Mouse (Mus musculus): ENCODE data around the gene Cpeb3. TPM values are rescaled to one million over a fixed set of nuclear protein-coding genes. Genes with fewer than 3 reads are reported as not detected.
"Not testable (repeated sequence)": the region's sequence is repeated elsewhere in the genome, so short reads cannot be mapped to it uniquely, and the experiment has no call there.

The Cpeb3 gene
- total and polyA plus RNA-seq, 2 experiments from 2014 or later: 10.3 to 23.7 TPM

DNA sequence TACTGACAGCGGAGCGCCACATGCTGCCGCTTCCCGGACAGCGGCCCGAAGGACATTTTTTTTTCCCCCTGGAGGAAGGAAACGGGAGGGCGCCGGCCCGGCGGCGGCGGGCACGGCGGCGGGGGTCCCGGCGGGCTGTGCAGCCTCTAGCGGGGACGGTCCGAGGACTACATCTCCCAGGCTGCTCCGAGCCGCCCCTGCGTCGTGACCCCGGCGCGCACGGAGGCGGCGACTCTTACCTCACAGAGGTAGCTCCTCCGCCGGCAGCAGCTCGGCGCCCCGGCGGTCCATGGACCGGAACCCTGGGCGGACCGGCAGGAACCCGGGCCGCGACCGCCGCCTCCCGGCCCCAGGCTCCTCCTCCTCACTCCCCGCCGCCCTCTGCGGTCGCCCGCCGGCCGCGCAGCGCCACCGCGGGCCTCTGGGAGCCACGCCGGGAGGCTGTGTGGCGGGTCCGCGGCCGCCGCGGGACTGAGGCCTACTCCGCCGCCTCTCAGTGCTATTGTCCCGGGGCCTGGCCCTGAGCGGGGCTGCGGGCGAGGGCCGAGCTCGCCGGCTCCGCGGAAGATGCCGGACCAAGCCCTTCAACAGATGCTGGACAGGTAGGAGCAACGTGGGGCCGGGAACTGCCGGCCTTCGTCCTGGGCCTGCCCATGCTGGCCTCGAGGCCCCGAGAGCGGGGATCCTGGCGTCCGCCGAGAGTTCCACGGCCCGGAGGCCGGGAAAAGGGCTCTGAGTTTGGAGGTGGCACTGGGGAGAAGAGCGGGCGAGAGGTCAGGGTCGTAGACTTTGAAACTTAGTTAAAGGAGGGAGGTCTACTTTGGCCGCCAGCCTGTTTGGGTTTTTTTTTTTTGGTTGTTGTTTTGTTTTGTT is 862 bp downstream of the Cpeb3 start, which contains the start of gene March5:
March5 (plus strand) TSS at position 241 of the 873 bp plus-strand sequence.
- Histone ChIP-seq H3K27ac (peak within 1 kb of the TSS; percentile 86), H3K4me1 (ENCODE audit: insufficient read depth, low read length) (peaks cover 11% of the 10 kb centered on the region; the same call in 1 of the 2 replicates), H3K9me3 (ENCODE audit: low read length) (no peaks in the 10 kb centered on the region), H3K36me3 (ENCODE audit: insufficient read depth, low read length) (peaks cover 11% of the 10 kb centered on the region; the same call in 1 of the 2 replicates), H3K9ac (replicated peaks; ENCODE audit: low read length) (peak within 1 kb of the TSS; percentile 95), H3K27me3 (ENCODE audit: insufficient read depth, low read length) (no peaks in the 10 kb centered on the region), H3K4me3 (ENCODE audit: low read length) (peak within 1 kb of the TSS; percentile 82), H3K4me2 (ENCODE audit: low read depth, low read length) (peak within 1 kb of the TSS; percentile 87)
- ATAC-seq: peak; percentile 99
- TF ChIP-seq CTCF (IDR thresholded peaks at IDR 0.05; ENCODE audit: low read depth): peak; percentile 38
- WGBS: under 1% methylated on average over 63 of the region's 94 CpGs
- peak; percentile 94 for DNase-seq (ENCODE audit: low spot score)

DNA sequence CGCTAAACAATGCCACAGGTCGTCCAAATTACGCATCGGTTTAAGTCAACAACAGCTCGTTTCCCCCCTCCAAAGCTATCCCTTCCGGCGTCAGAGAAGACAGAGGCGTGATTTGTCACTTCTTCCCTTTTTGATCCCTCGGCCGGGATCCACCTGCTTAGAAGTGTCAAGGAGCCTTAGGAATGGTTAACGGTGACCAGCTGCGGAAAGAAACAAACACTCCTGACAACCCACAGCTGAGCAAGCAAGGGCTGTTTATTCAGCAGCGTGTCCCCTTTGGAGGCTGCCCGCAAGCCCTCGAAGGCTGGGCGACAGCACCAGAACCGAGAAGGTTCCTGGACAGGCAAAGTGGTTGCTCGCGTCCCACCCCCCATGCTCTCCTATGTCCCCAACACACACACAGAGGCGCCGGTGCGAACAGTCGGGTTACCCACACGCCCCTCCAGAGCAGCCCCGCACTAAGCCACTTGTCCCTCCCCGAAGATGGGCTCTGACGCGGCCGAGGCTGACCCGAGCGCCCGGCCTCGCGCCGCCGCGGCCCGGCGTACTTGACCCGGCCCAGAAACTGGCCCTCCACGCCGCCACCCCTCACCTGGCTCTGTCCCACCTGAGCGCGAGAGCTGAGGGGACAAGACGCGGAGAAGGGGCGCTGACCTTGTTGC is 1.6 kb downstream of the Cpeb3 start:
- Histone ChIP-seq H3K27me3 (ENCODE audit: insufficient read depth, low read length) (no peaks in the 10 kb centered on the region), H3K9me3 (ENCODE audit: low read length) (no peaks in the 10 kb centered on the region), H3K27ac (peak overlapping the region; percentile 86), H3K4me2 (ENCODE audit: low read depth, low read length) (peak overlapping the region; percentile 87), H3K4me3 (ENCODE audit: low read length) (peak overlapping the region; percentile 82), H3K4me1 (ENCODE audit: insufficient read depth, low read length) (peaks cover 11% of the 10 kb centered on the region; the same call in 1 of the 2 replicates), H3K9ac (replicated peaks; ENCODE audit: low read length) (peak overlapping the region; percentile 95), H3K36me3 (ENCODE audit: insufficient read depth, low read length) (peaks cover 11% of the 10 kb centered on the region; the same call in 1 of the 2 replicates)
- no peak; the same call in 1 of the 2 replicates for TF ChIP-seq CTCF (IDR thresholded peaks at IDR 0.05; ENCODE audit: low read depth)
- DNase-seq (ENCODE audit: low spot score): peak; percentile 60
- peak; percentile 77 for ATAC-seq
- WGBS: under 1% methylated on average over 47 of the region's 47 CpGs

DNA sequence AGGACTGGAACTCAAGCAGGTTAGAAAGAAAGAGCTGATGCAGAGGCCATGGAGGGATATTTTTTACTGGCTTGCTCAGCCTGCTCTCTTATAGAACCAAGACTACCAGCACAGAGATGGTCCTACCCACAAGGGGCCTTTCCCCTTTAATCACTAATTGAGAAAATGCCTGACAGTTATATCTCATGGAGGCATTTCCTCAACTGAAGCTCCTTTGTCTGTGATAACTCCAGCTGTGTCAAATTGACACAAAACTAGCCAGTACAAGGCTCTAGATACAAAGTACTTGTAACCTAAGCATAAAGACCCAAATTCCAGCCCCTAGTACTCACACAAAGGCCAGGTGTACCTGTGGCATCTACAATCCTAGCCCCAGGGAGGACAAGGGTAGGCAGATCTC is 3.2 kb downstream of the Cpeb3 start:
- not testable (repeated sequence) for H3K9ac ChIP-seq (replicated peaks; ENCODE audit: low read length); H3K36me3 ChIP-seq (ENCODE audit: insufficient read depth, low read length); H3K9me3 ChIP-seq (ENCODE audit: low read length); ATAC-seq; H3K4me2 ChIP-seq (ENCODE audit: low read depth, low read length); H3K27ac ChIP-seq; H3K4me3 ChIP-seq (ENCODE audit: low read length); H3K27me3 ChIP-seq (ENCODE audit: insufficient read depth, low read length); DNase-seq (ENCODE audit: low spot score)
- peaks cover 11% of the 10 kb centered on the region; the same call in 1 of the 2 replicates for H3K4me1 ChIP-seq (ENCODE audit: insufficient read depth, low read length)

DNA sequence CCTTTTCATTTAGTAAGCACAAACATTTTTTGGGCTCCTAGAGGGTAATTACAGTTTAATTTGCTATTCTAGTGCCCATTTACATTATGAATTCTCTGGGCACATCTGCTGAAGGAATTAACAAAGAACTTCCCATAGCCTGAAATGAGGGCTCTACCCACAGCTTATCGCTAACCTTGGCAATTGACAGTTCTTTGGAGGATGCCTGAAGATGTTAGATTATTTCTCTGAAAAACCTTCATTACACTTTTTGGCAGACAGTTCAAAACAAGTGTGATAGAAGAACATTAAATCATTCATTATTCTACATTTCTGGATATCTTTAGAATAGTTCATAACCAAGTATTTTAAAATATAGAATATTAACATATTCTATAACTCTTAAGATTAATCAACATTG is 5.0 kb downstream of the Cpeb3 start:
- no peak for TF ChIP-seq CTCF (IDR thresholded peaks at IDR 0.05; ENCODE audit: low read depth)
- ATAC-seq: no peak
- WGBS: 86% methylated on average over 1 of the region's 1 CpGs
- Histone ChIP-seq H3K27me3 (ENCODE audit: insufficient read depth, low read length) (no peaks in the 10 kb centered on the region), H3K36me3 (ENCODE audit: insufficient read depth, low read length) (no peaks in the 10 kb centered on the region), H3K4me2 (ENCODE audit: low read depth, low read length) (no peak overlapping the region), H3K4me3 (ENCODE audit: low read length) (no peak overlapping the region), H3K9me3 (ENCODE audit: low read length) (no peaks in the 10 kb centered on the region), H3K4me1 (ENCODE audit: insufficient read depth, low read length) (no peaks in the 10 kb centered on the region), H3K27ac (no peak overlapping the region), H3K9ac (replicated peaks; ENCODE audit: low read length) (no peak overlapping the region)
- no peak for DNase-seq (ENCODE audit: low spot score)

DNA sequence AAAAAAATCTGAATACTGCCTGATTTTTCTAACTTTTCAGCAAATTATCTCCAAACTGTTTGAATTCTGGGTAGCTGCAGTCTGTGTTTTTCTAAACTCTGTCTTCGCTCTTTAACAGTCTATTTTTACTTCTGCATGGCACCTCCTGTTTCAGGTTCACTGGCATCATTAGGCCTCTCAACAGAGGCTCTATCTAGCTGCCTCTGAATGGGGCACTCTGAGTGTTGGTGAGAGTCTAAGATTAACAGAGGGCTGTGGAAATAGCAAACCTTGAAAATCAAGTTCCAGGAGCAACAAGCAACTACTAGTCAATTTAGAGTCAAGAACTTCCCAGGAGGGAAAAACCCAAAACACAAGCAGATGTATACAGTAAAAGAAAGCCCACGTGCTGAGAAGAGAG is 8.5 kb downstream of the Cpeb3 start:
- Histone ChIP-seq H3K27ac (no peak overlapping the region), H3K4me3 (ENCODE audit: low read length) (no peak overlapping the region), H3K27me3 (ENCODE audit: insufficient read depth, low read length) (no peaks in the 10 kb centered on the region), H3K4me2 (ENCODE audit: low read depth, low read length) (no peak overlapping the region), H3K4me1 (ENCODE audit: insufficient read depth, low read length) (no peaks in the 10 kb centered on the region), H3K9me3 (ENCODE audit: low read length) (no peaks in the 10 kb centered on the region), H3K36me3 (ENCODE audit: insufficient read depth, low read length) (no peaks in the 10 kb centered on the region), H3K9ac (replicated peaks; ENCODE audit: low read length) (no peak overlapping the region)
- no peak for ATAC-seq
- DNase-seq (ENCODE audit: low spot score): no peak
- no peak for TF ChIP-seq CTCF (IDR thresholded peaks at IDR 0.05; ENCODE audit: low read depth)
- 75% methylated on average over 2 of the region's 2 CpGs for WGBS

DNA sequence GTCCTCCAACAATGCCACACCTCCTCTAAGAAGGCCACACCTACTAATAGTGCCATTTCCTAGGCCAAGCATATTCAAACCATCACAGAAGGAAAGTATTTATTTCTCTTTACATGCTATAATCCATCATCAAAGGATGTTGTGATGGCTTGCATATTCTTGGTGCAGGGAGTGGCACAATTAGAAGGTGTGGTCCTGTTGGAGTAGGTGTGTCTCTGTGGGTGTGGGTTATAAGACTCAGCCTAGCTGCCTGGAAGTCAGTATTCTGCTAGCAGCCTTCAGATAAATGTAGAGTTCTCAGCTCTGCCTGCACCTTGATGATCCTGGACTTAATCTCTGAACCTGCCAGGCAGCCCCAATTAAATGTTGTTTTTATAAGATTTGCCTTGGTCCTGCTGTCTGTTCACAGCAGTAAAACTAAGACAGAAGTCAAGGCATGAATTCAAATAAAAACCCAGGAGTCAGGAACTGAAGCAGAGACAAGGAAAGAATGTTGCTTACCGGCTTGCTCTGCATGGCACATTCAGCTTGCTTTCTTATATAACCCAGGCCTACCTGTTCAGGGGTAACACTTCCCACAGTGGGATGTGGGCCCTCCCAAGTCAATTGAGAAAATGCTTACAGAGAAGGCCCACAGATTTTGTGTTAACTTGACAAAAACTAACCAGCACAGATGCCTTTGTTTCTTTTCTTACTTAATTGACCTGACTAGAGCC is 10.1 kb downstream of the Cpeb3 start:
- H3K9ac ChIP-seq (replicated peaks; ENCODE audit: low read length): no peak overlapping the region
- H3K4me3 ChIP-seq (ENCODE audit: low read length): no peak overlapping the region
- ATAC-seq (no peak), DNase-seq (ENCODE audit: low spot score) (no peak)
- no peak overlapping the region for H3K4me2 ChIP-seq (ENCODE audit: low read depth, low read length)
- H3K27ac ChIP-seq: no peak overlapping the region
- no peaks in the 10 kb centered on the region for H3K27me3 ChIP-seq (ENCODE audit: insufficient read depth, low read length)
- no peaks in the 10 kb centered on the region for H3K9me3 ChIP-seq (ENCODE audit: low read length)
- WGBS: 87% methylated on average over 1 of the region's 1 CpGs
- TF ChIP-seq CTCF (IDR thresholded peaks at IDR 0.05; ENCODE audit: low read depth): no peak
- no peaks in the 10 kb centered on the region for H3K36me3 ChIP-seq (ENCODE audit: insufficient read depth, low read length)
- H3K4me1 ChIP-seq (ENCODE audit: insufficient read depth, low read length): no peaks in the 10 kb centered on the region

All from hindbrain, postnatal 0 days (tissue).